Mouse (Mus musculus) gastrocnemius, adult 2 months (tissue): ENCODE data around the gene Srm. TPM values are rescaled to one million over a fixed set of nuclear protein-coding genes. Genes with fewer than 3 reads are reported as not detected.

Experiments
- DNase-seq: peaks from one replicate; pipeline ENCODE4 v3.0.0; 2022
- H3K27ac ChIP-seq: fragments of 200-600 bp; 2 replicates; pipeline ENCODE4 v1.8.1; 2022; ENCODE audit warnings: mild to moderate bottlenecking
- H3K4me3 ChIP-seq: fragments of 200-600 bp; 2 replicates; pipeline ENCODE4 v1.8.1; 2022; ENCODE audit warnings: mild to moderate bottlenecking, moderate library complexity
- CTCF ChIP-seq: fragments of 200-600 bp; IDR thresholded peaks from 2 replicates; pipeline ENCODE4 v1.8.1; 2022; ENCODE audit warnings: antibody characterized with exemption, mild to moderate bottlenecking, moderate library complexity
- intact Hi-C: fragments of 180-260 bp; cut with DNase I; formaldehyde crosslinking; loops from one replicate; pipeline ENCODE4 v1.15.1; 2025
- long read RNA-seq, 2 experiments: library from polyadenylated mRNA; stranded (forward); transcript quantifications; one replicate each; pipeline ENCODE4 v2.0.0; 2021
- total RNA-seq, 2 experiments: library from RNA; stranded (reverse); gene quantifications; 2 replicates each; pipeline ENCODE4 v1.2.3; 2021

Gene Srm
- total RNA-seq = 10 to 100 TPM; 12.0 to 12.2 TPM
- long read RNA-seq, experiment 1, transcript Srm-201 (7 exons, 1,338 nt) = major isoform, 17 of 25 reads
- long read RNA-seq, experiment 1, partial matches to known transcripts = 1 of 25 reads
- long read RNA-seq, experiment 1, other reads (novel, unspliced or antisense) = 7 of 25 reads
- long read RNA-seq, experiment 2, transcript Srm-201 (7 exons, 1,338 nt) = major isoform, 8 of 14 reads
- long read RNA-seq, experiment 2, partial matches to known transcripts = 2 of 14 reads
- long read RNA-seq, experiment 2, other reads (novel, unspliced or antisense) = 4 of 14 reads

- TF ChIP-seq CTCF = peak; percentile 2; the same call in 1 of the 2 replicates
- peak; percentile 100 for DNase-seq
- intact Hi-C loops = no loop called here
- H3K4me3 ChIP-seq = peak within 1 kb of the TSS; percentile 98
- peak within 1 kb of the TSS; percentile 94 for H3K27ac ChIP-seq
These were observed at the start of gene Srm for GRCm38 (mm10) chr4:148591171-148591630. Srm (plus strand) TSS chr4:148591503.

DNA sequence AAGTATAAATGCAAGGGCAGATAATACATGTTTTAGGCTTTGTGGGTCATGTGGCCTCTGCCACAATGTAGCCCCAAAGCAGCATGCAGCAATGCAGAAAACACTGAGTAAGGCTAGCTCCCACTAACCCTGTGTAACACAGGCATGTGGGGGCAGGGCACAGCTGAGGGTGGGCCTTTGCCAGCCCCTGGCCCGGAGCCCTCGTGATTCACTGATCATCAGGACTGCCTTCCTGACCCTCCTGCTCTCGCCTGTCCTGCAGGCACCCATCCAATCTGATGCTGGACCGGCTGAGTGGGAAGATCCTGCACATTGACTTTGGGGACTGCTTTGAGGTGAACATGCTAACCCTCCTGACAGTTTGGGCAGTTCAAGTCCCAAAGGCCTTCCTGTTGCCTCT, 42.2 kb upstream of the Srm start:
- Histone ChIP-seq H3K27ac (no peak overlapping the region), H3K4me3 (no peak overlapping the region)
- intact Hi-C loops = no loop called here
- DNase-seq = no peak
- no peak for TF ChIP-seq CTCF

- no peak for TF ChIP-seq CTCF
- peak overlapping the region; percentile 99 for H3K4me3 ChIP-seq
- DNase-seq = no peak
- H3K27ac ChIP-seq = peak overlapping the region; percentile 98
- intact Hi-C loops = no loop called here
These were observed 33.5 kb upstream of the Srm start for GRCm38 (mm10) chr4:148557766-148558165.

DNA sequence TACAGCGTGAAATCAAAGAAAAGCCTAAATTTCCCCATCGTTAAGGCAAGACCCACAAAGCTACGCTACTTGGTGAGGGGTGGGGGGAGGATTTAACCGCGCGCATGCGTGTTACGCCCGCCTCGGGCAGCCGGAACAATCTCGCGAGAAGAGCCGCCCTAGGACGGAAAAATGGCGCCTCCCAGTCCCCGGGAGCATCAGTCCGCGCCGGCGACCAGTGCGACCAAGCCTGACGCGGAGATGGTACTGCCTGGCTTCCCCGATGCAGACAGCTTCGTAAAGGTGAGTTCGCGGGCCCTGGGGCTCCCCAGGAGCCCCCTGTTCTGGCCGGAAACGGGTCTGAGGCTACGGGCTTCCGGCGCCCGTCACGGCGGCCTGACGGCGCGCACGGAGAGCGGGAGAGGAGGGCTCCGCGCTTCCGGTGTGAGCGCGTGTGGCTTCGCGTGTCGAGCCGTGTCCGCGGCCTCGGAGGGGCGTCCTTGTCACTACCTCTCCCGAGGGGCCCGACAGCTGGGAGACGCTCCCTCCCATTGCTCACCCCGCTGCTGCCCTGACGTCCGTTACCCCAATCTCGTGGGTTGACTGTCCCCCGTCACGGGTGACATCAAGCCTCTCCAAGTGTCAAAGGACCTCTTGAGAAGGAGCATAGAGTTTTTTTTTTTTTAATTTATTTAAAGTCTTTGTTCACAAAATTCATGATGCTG, 32.9 kb upstream of the Srm start, which contains the start of gene Exosc10:
Exosc10 (plus strand) TSS at position 133 of the 704 bp plus-strand sequence.
- peak within 1 kb of the TSS; percentile 99 for H3K4me3 ChIP-seq
- peak; percentile 93 for DNase-seq
- intact Hi-C loops = no loop called here
- H3K27ac ChIP-seq = peak within 1 kb of the TSS; percentile 98
- no peak for TF ChIP-seq CTCF

DNA sequence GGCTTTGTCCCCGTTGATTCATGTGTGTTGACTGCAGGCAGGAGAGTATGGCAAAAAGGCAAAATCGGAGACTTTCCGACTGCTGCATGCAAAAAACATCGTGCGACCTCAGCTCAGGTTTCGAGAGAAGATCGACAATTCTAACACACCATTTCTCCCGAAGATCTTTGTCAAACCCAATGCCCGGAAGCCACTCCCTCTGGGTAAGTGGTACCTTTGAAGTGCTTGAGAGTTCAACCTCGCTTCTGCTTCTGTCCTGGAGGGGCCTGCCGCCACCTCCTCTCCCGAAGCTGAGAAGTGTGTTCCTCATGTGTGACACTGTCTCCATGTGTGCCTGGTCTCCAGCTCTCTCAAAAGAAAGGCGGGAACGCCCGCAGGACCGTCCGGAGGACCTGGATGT, 28.6 kb upstream of the Srm start:
- no peak overlapping the region for H3K4me3 ChIP-seq
- intact Hi-C loops = no loop called here
- TF ChIP-seq CTCF = no peak
- no peak overlapping the region for H3K27ac ChIP-seq
- DNase-seq = no peak

DNA sequence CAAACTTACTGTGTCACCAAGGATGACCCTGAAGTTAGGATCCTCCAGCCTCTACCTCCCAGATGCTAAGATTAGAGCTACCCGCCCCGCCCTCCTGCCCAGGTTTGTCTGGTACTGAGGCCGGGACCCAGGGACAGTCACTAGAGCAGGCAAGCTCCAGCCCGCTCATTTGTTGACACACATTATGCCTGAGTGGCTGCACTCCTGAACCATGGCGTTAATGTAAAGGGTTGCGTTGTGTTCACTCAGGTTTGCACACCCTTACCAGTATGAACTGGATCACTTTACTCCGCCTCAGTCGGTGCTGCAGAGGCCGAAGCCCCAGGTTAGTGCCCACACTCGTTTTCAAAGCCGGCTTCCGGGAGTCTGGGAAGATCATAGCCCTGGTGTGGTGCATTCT, 27.7 kb upstream of the Srm start:
- intact Hi-C loops = no loop called here
- no peak for DNase-seq
- TF ChIP-seq CTCF = no peak
- H3K4me3 ChIP-seq = no peak overlapping the region
- no peak overlapping the region for H3K27ac ChIP-seq

DNA sequence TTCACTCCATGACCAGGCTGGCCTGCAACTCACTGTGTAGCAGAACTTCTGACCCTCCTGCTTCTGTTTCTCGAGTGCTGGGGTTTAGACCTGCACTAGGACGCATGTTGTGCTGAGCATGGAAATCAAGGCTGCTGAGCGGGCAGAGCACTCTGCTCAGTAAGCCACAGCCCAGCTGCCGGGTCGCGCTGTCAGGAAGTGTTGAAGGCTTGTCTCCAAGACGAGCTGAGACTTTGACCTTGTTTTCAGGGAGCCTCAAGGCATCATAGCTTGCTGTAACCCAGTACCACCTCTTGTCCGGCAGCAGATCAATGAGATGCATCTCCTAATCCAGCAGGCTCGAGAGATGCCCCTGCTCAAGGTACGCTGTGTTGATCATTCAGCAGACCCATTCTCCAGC, 21.2 kb upstream of the Srm start:
- no peak overlapping the region for H3K4me3 ChIP-seq
- H3K27ac ChIP-seq = no peak overlapping the region
- no peak for TF ChIP-seq CTCF
- intact Hi-C loops = no loop called here
- DNase-seq = no peak

DNA sequence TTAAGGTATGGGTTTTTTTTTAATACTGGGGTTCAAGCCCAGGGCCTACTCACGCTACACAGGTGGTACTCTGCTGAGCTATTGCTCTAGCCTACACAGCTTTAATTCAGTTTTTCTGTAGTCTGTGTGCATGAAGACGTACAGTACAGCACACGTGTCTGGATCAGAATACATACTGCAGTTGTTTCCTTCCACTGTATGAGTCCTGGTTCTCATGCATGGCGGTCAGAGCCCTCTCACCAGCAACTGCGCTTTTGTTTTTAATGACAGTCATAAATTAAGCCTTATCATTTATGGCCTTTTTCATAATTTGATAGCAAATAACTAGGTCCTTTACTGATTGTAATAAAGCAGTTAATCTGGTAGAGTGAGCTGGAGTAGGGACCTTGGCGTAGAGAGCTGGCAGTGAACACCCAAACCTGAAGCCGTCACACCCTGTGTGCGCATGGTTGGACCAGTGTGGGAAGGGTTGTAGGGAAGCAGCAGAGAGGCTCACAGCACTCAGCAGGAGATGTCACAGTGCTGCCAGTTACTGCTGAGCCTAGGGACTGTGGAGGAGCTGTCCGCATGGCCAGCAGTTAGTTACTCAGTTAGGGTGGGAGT, 20.5 kb upstream of the Srm start:
- H3K4me3 ChIP-seq = no peak overlapping the region
- no peak for TF ChIP-seq CTCF
- H3K27ac ChIP-seq = no peak overlapping the region
- no peak for DNase-seq
- intact Hi-C loops = no loop called here

DNA sequence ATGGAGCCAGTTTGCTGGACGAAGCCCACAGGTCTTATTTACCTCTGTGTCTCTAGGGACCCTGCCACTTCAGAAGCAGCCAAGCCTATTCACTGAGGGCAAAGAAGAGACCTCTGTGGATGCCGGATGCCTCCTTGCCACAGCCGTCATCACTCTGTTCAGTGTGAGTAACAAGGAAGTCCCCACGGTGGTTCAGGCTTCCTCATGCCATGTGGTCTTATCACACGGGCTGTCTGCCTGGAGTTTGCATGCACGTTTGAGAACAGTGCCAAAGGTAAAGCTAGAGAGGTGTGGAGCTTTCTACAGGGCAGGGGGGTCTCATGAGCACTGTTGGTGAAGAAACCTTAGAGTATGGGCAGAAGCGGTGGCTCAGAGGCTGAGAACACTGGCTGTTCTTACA, 18.1 kb upstream of the Srm start:
- no peak for TF ChIP-seq CTCF
- Histone ChIP-seq H3K27ac (no peak overlapping the region), H3K4me3 (no peak overlapping the region)
- no peak for DNase-seq
- intact Hi-C loops = no loop called here

DNA sequence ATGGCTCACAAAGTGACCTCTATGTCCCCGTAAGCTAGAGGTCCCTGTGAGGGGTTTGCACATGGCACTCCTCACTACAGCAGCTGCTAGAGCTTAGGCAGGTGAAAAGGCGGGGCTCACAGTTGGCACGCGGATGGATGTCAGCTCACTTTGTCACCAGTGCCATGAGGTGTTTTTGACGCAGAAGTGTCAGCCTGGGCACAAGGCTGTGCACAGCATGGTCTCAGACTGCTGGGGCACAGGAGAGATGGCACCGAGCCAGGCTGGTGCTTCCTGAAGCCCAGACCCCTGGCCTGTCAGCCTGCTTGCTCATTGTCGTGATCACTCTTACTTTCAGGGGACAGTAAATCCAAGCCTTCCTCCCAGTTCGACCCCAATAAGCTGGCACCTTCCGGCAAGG, 10.5 kb upstream of the Srm start:
- intact Hi-C loops = no loop called here
- peak; percentile 22 for DNase-seq
- H3K4me3 ChIP-seq = no peak overlapping the region
- H3K27ac ChIP-seq = no peak overlapping the region
- TF ChIP-seq CTCF = no peak

DNA sequence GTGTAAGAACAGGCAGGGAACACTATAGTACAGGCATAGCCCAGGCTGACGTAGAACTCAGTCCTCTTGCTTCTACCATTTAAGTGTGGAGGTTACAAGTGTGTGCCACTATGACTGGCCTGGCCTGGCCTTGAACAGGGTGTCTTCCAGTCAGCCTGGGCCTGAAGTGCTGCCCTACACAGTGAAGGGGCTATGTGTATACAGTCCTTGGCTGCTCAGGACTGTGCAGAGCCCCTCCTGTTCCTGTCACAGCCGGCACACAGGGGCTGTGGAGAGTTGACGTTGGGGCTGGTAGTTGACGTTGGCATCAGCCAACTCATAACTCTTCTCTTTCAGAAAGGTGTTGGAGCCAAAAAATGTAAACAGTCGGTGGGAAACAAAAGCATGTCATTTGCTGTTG, 9.9 kb upstream of the Srm start:
- Histone ChIP-seq H3K27ac (no peak overlapping the region), H3K4me3 (no peak overlapping the region)
- TF ChIP-seq CTCF = no peak
- peak; percentile 0 for DNase-seq
- intact Hi-C loops = no loop called here

- intact Hi-C loops = no loop called here
- H3K4me3 ChIP-seq = no peak overlapping the region
- TF ChIP-seq CTCF = no peak
- peak; percentile 5 for DNase-seq
- no peak overlapping the region for H3K27ac ChIP-seq
These were observed 8.0 kb upstream of the Srm start for GRCm38 (mm10) chr4:148583257-148583656.

GRCm38 (mm10) chr4:148586648-148587047, 4.7 kb upstream of the Srm start:
- Histone ChIP-seq H3K27ac (no peak overlapping the region), H3K4me3 (no peak overlapping the region)
- no peak for DNase-seq
- intact Hi-C loops = no loop called here
- TF ChIP-seq CTCF = no peak
